Mouse (Mus musculus) T-cell, adult 2 months (primary cell): Measurements from ENCODE around the gene Dock6.
A peak's percentile ranks its signal among the peaks of the same experiment; 100 is the strongest.
"Not testable (repeated sequence)": the region's sequence is repeated elsewhere in the genome, so short reads cannot be mapped to it uniquely, and the experiment has no call there.

ENCODE experiments used
- DNase-seq: peaks from one replicate; pipeline ENCODE4 v3.0.0; 2022; ENCODE audit warnings: low spot score

The Dock6 gene

DNA sequence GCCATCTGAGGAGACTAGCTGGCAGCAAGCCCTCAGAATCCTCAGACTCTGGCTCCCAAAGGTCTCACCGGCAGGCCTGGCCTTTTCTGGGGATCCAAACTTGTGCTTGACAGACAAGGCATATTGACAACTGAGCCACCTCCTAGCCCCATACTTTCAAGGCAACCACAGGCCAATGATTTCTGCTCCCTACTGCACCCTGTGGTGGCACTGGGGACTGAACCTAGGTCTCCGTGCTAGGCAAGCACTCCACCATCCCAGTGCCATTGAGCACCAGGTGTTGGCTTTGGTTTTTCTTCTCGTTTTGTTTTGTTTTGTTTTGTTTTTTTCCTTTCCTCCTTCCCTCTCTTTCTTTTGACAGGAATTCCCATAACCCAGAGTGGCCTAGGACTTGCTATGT is 43.9 kb downstream of the Dock6 start:
- no peak for DNase-seq

DNA sequence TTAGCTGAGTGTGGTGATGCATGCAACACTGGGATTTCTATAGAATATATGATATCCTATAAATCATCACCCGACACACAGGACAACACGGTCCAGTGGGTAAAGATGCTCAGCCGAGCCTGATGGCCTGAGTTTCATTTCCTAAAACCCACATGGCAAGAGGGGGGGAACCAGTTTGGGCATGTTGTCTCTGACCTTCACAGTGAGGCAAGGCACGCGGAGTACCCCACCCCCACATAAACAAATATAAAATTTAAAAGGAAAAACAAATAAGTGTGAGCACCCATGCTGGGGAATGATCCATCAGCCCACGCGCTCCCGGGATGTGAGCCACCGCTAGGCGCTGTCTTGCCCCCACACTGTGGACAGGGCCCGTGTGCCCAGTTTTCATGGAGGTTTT is 45.5 kb downstream of the Dock6 start:
- DNase-seq = no peak

DNA sequence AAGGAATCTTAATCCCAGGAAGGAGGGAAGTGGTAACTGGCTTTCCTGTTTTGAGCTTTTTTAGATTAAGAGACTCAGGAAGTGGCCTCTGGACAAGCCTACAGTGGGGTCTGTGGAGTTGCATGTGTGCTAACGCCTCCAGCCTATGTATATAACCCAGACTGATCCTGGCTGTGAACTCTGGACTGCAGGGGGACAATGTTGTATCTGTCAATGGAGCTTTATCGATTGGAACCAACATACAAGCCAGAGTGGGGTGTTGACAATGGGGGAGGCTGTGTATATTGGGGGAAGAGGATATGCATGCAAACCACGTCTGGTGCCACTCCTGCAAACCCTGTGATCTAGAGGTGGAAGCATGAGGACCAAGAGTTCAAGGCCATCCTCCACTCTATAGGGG is 46.1 kb downstream of the Dock6 start:
- no peak for DNase-seq

DNA sequence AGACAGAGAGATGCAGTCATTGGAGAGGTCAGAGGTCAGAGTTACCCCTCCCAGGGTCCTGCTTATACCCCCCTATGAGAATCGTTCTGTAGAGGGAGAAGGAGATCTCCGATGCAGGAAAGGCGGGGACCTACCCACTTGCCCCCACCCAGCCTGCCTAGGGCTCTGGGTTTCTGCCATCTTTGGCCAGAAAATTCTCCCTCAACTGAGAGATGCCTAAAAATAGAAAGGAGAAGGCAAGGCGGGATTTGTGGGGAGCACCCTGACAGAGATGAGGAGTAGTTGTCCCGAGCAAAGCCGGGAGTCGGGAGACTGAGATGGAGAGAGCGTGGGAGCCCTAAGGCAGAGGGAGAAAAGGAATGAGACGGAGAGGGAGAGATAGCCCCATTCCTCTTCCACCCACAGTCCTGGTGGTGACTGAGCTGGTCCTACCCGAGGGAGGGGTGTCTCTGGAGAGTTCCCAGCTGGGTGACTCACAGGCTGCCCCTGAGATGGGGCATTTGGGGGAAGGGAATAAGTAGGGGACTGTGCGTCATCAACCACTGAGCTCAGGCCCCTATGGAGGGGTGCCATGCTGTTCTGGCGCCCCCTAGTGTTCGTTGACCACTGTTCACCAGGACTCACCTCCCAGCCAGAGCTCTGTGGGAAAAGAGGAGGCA is 48.3 kb downstream of the Dock6 start:
- peak; percentile 67 for DNase-seq

DNA sequence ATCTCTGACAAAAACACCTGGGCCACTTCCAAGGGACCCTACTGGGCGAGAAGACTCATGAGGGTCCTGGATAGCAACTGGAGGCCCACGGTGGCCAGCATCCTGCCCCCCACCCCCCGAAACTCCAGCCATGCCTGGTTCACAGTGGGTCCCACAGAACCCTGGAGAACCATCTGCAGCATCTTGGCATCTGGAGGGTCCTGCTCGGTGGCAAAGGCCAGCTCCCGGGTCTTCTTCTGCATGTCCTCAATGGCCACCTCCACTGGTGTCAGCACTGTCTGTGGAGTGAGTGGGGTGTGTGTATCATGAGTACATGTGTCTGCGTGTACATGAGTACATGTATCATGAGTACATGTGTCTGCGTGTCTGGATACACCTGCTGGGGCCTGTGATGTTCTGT is 50.8 kb downstream of the Dock6 start:
- DNase-seq = no peak

DNA sequence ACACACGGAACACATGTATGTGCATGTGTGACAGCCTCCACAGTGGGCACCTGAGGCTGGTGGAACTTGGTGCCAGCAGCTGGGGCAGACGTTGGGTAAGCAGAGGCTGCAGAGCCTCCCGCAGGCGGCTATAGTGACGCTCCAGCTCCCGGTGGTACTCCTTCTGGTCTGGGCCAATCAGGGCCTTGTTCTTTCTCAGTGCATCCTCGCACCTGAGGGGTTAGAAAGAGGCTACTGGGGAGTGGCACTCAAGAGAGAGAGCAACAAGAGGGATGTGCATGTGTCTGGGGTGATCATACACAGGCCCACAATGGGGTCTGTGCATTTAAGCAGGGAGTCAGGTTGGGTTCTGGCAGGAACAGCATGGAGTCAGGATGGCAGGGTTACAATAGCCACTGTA is 51.3 kb downstream of the Dock6 start:
- no peak for DNase-seq

DNA sequence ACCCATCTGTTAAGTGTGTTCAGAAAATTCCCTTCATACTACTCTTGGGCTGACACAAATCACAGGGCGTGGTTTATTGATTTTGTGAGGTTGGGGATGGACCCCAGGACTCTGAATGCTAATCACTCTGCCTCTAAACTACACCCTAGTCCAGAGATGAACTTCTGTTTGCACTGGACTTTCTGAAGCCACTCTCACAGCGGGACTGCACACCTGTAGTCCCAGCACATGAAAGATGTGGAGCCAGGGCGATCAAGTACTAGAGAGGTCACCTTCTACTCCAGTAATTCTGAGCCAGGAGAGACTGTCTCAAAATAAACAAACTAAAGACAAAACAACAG is 53.5 kb downstream of the Dock6 start:
- no peak for DNase-seq

DNA sequence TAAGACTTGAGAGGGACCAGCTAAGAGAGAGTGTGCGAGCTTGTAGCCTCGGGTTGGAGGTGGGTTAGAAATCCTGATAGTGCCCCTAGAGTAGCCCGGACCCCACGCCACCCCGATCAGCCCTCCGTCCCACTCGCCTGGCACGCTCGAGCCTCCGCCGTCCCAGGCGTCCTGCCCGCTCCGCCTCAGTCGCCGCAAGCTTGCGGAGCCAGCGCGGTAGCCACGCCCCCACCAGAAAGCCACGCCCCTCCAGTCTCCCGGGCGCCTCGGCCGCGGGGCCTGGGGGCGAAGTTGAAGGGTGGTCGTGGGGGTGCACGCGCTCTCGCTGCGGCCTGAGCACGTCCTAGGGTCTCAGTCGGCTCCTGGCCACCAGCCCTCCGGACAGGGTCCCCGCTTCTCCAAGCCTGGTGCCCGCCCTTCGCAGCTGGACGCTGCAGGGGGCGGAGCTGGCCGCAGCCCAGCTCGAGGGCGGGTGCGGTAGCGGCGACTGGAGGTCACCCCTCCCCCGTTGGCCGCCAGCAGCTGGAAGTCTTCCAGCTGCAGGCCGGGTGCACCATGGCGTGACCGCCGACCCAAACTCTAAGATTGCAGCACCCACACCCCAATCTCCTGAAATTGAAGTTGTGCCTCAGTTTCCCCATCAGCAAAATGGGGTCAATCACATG is 54.0 kb downstream of the Dock6 start, which contains the start of gene Kank2:
Gene Kank2, minus strand, starts transcription at position 400 of the 665 bp plus-strand sequence.
- DNase-seq = peak; percentile 54

DNA sequence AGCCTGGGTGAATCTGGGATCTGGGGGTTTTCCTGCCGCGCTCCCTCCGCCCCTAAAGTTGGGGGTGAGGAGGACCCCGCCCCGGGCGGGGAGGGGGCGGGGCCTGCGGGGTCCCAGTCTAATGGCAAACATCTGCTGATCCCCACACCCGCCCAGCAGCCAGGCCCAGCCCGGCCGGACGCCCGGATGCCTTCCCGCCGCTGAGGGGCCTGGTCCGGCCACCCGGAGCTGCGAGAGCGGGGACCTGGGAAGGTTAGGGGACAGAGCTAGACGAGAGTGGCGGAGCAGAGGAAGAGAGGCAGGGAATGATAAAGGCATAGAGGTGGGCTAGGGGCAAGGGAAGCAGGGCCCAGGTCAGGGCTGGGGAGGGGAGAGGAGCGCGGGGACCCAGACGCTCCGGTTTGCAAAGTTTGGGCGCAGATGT is 54.5 kb downstream of the Dock6 start:
- peak; percentile 5 for DNase-seq

DNA sequence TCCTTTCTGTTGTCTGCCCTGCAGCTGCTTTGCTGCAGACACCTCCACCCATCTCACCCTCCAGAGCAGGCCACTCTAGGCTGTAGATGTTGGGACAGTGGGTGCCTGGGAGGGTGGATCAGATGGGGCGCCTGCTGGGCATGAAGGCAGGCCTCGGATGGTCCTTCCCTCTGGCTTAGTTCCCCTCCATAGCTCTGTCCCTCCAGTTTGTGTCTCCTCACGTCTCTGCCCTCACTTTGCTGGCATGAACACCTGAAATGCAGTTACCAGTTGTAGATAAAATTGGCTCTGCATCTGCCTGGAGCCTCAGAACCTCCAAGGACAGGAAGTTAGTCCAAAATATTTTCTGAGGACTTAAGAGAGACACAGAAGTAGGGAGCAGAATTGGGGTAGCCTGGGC is 55.5 kb downstream of the Dock6 start:
- no peak for DNase-seq

DNA sequence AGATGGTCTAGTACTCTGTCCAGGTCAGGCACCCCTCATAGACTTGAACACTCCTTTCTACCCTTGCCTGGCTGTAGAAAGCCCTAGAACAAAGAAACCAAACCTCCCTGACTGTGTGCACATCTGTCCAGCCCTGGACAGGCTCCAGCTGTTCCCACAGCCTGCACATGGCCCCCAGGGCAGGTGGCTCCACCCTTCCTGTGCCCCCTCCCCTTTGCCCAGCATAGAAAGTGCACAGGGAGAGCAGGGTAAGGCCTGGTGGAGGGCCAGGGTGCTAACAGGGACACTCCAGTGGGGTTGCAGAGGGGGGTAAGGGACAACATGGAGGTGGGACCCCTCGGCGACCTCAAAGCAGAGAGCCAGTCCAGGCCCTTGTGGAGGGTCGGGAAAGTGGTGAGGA is 56.2 kb downstream of the Dock6 start:
- DNase-seq = no peak

DNA sequence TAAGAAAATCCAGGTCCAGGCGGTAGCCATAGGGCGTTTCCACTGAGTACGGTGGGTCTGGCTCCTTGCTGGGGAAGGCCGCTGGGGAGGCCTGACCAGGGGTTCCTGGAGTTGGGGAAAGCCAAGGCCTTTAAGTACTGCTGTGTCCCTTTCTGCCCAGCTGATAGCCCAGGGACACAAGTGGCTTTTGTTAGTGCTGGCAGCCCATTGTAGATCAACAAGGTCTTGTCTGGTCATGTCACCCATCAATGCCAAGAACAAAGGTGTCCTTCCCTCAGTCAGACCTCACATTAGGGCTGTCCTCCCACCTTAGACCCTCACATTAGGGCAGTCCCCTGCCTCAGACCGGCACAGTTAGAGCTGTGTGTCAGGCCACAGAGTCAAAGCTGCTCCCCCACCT is 56.9 kb downstream of the Dock6 start:
- no peak for DNase-seq

DNA sequence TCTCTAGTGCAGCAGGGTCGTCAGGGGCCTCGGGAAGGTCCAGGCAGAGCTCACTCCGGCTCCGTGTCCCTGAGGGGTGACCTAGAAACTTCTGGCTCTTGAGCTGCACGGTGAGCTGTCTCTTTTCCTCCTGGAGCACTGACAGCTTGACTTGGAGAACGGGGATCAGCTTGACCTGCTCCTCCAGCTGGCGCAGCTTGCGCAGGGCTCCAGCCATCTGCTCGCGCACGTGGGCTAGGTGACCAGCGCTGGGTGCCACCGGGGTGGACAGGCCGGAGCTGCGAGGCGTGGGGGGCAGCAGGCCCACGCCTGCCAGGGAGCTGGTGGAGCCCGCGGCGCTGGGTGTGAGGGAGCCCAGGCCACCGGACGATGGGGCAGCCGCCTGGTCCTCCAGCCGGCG is 57.5 kb downstream of the Dock6 start:
- no peak for DNase-seq

DNA sequence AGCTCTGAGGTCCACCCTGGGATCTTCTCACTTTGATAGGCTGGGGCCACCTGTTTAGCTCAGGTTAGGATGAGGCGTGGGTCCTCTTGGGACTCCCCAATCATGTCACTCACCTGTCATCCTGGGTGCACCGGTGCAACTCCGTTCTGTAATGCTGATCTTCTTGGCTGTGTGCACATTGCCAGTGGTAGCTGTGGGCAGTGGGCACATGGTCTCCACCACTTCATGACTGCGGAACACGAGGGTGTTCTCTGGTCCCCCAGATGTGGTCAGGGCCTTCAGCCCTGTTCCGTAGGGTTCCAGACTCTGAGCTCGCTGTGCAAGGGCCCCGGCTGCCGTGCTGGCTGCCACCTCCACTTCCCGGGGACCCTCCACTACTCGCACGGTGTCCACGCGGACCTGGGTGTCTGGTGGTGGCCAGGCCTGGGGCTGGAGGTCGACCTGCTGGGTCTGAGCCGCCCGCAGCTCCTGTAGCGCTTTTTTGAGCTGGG is 58.0 kb downstream of the Dock6 start:
- no peak for DNase-seq

DNA sequence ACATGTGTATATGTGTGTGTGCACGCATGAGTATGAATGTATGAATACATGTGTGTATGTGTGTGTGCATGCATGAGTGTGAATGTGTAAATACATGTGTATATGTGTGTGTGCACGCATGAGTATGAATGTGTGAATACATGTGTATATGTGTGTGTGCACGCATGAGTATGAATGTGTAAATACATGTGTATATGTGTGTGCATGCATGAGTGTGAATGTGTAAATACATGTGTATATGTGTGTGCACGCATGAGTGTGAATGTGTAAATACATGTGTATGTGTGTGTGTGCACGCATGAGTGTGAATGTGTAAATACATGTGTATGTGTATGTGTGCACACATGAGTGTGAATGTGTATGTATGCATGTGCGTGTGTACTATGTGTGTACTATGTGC is 58.9 kb downstream of the Dock6 start:
- not testable (repeated sequence) for DNase-seq

DNA sequence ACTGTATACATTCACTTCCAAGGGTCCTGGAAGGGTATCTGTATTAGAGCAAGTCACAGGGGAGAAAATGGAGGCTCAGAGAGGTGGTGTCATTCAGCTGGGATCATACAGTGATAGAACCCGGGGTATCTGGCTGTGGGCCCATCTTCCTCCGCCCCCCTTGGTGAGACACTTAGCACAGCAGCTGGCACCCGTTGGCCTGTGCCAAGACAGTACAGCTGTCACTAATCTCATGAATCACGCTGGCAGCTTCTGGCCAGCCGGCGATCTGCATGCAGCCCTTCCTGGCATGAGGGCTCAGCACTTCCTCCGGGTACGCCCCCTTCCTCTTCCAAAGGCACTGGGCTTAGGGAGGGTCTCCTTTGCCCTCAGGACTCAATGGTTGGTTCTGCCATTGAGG is 59.8 kb downstream of the Dock6 start:
- no peak for DNase-seq

DNA sequence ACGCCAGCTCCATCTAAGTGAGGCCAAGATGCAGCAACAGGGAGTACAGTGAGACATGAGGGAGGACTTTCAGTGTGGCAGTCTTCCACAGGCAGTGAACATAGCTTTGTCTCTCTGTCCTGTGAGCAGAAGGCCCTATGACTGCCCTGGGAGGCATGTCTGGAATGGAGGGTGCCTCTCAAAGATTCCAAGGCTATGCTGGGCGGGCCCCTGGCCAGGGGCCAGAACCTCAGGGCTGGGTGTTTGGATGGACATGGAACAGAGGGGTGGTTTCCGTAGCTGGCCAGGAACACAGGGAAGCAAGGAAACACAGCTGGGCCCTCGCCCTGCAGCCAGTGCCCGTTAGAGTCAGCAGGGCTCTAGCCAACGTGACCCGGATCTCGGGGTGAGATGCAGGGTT is 60.6 kb downstream of the Dock6 start:
- no peak for DNase-seq

DNA sequence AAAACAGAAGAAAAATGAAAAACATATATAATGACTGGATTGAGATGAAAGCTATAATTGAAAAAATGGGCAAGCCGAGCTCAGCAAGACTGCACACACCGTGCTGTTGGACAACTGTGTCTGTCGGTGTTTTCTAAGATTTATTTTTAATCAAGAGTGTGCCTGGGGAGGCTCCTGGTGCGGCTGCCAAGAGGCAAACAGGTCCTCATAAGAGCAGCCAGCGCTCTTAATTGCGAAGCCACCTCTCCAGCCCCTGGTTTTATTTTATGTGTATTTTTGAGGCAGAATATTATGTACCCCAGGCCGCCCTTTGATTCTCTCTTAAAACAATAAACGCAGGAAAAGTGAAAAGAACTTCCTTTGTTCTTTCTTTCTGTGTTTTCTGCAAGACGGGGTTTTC is 64.2 kb downstream of the Dock6 start:
- no peak for DNase-seq

DNA sequence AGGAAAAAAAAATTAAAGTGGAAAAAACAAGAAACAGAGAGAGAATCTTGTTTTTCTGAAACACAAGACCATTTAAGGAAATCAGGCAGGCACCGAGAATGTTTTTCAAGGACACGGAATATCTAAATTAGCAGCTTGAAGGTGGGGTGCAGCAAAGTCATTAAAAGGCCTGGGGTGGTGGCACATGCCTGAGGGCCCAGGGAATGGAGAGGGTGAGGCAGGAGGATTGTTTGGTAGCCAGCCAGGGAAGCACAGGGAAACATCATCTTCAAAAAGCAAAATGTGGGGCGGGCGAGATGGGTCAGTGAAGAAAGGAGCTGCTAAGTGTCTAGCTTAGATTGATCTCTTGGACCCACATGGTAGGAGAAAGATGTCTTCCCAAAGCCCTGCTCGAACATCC is 64.8 kb downstream of the Dock6 start:
- DNase-seq = no peak

DNA sequence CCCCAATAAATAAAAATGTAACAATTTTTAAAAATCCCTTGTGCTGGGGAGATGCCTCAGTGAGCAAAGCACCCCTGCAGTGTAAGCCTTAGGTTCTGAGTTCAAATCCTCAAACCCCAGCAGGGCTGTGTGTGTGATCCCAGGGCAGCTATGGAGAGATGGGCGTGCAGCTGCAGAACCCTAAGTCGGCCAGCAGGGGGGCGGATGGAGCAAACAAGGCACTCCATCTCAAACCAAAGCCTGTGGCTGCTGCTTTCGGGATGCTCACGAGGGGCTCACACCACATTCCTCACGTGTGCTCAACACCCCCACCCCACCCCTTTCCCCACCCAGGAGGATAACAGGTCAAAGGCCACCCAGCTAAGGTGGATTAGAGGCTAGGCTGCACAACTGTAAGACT is 65.5 kb downstream of the Dock6 start:
- peak; percentile 39 for DNase-seq

DNA sequence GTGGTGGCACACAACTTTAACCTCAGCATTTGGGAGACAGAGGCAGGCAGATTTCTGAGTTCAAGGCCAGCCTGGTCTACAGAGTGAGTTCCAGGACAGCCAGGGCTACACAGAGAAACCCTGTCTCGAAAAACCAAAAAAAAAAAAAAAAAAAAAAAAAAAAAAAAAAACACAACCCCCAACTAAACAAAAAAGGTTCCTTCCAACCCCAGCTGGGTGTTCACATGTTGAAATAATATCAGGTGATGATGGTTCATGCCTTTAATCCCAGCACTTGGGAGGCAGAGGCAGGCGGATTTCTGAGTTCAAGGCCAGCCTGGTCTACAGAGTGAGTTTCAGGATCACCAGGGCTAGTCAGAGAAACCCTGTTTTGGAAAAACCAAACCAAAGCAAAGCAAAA is 66.1 kb downstream of the Dock6 start:
- DNase-seq = not testable (repeated sequence)

DNA sequence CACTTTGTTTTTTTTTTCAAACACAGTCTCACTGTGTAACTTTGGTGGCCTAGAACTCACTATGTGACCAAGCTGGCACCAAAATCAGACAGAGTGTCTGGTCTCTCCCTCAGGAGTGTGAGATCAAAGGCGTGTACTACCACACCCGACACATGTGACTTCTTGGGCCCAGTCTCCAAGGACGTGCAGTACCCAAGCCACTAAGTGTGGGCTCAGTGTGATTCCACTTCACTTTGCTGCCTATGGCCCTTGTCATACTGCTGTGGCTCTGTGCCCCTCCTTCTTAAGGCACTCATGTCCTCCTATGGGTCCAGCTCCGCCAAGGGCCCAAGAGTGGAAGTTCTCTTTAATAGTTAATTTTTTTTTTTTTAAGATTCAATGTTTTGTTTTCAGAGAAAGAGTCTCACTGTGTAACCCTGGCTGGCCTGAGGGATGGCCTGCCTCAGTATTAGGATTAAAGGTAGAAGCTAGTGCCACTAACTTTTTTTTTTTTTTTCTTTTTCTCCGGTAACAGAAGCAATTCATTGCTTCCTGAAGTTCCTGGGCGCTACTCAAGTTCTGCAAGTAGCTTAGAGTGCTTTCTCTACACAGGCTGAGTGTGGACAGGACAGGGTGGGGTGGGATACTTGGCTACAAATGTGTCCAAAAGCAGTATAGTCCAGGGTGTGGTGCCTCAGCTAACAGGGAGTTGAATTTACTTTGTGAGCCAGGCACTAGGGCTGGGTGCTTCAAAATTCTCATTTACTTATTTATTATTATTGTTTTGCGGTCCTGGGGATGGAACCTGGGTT is 67.7 kb downstream of the Dock6 start:
- DNase-seq = no peak
